Mouse (Mus musculus) cortical plate, adult 2 months (tissue): ENCODE measurements at regions not wholly inside any gene's neighbourhood (a gene's known extent, or its start where the extent isn't known, plus 50 kb on each side); places are given as distances from the start of the nearest gene placed in this dataset.

Source experiments
- CTCF ChIP-seq: fragments of 200-500 bp; IDR thresholded peaks from 2 replicates; pipeline ENCODE4 v1.5.1; 2011; ENCODE audit warnings: mild to moderate bottlenecking, control low read depth, low read length; ENCODE audit not compliant: insufficient read depth; ENCODE audit errors: extremely low read depth
- POLR2A ChIP-seq: fragments of 200-500 bp; IDR thresholded peaks from 2 replicates; pipeline ENCODE4 v1.6.1; 2011; ENCODE audit warnings: mild to moderate bottlenecking, low read length, control low read depth; ENCODE audit not compliant: insufficient read depth; ENCODE audit errors: extremely low read depth

GRCm38 (mm10) chr9:22993531-22993930 is 229.3 kb upstream of the Bmper start:
- TF ChIP-seq POLR2A (no peak), CTCF (no peak)
